Mouse (Mus musculus): ENCODE measurements at regions not wholly inside any gene's neighbourhood (a gene's known extent, or its start where the extent isn't known, plus 50 kb on each side); places are given as distances from the start of the nearest gene placed in this dataset.
A peak's percentile ranks its signal among the peaks of the same experiment; 100 is the strongest.

DNA sequence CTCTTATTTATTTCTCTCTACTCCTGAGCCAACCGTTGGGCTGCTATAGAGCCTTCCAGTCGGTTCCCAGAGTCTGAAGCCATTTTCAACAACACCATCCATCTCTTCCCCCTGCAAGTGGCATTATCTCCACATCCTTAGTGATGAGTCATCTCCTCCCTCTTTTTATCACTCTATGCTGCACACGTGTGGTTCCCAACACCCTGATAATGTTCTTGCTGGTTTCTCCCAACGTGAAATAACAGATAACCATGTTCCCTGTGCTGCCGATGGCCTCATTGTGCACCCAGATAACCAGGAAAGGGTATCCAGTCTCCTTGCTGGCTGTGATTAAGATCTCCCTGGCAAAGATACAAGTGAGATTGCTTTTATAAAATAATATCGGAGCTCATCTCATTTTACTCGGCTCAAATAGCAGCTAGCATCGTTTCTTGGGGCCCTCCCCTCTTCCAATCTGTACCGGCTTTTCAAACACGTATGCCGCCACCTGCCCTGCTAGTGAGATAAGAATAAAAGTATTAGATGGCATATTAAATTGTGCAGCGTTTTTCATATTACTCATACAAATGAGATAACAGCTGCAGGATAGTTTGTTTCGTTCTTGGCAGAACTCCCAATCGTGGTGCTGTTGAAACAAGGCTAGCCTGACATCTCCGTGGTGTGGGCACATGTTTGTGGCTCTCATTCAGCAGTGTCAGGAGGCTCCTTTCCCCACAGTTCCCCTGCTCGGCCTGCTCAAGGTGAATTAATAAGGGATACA, 250.3 kb upstream of the Ppp2r3a start:
- no peaks in the 10 kb centered on the region for H3K4me1 ChIP-seq (replicated peaks; ENCODE audit: control insufficient read depth, insufficient read depth, low read length)
- WGBS = 51% methylated on average over 16 of the region's 16 CpGs
- no peak overlapping the region for H3K4me2 ChIP-seq (replicated peaks; ENCODE audit: low read depth)
- TF ChIP-seq CTCF (IDR thresholded peaks at IDR 0.05; ENCODE audit: low read depth) = no peak
- no peaks in the 10 kb centered on the region for H3K27me3 ChIP-seq (replicated peaks; ENCODE audit: control insufficient read depth, insufficient read depth, low read length)
- H3K9ac ChIP-seq (ENCODE audit: low read depth, low read length) = no peak overlapping the region
- no peaks in the 10 kb centered on the region for H3K36me3 ChIP-seq (ENCODE audit: control insufficient read depth, insufficient read depth)
- no peaks in the 10 kb centered on the region for H3K9me3 ChIP-seq (ENCODE audit: control insufficient read depth)
- no peak for ATAC-seq
- H3K4me3 ChIP-seq (ENCODE audit: low read depth, low read length) = no peak overlapping the region
- no peak overlapping the region for H3K27ac ChIP-seq (ENCODE audit: low read depth, low read length)

DNA sequence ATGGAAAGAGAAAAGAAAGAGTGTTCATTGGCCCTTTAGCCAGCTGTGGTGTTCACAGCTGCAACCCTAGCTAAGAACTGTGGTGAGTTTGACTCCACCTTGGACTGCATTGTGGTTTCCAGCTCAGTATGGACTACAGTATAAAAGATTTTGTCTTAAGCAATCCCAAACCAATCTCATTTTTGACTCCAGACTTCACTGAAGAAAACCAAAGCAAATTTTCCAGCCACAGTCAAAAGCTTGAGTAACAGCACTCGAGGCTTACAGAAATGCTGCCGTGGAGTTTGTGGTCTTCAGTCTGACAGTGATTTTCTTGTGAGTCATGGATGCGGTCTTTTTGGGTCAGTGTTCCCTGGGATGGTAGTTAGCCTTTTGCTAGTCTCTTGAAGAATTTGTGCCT, 249.4 kb upstream of the Ppp2r3a start:
- Histone ChIP-seq H3K9me3 (ENCODE audit: control insufficient read depth) (no peaks in the 10 kb centered on the region), H3K9ac (ENCODE audit: low read depth, low read length) (no peak overlapping the region), H3K4me1 (replicated peaks; ENCODE audit: control insufficient read depth, insufficient read depth, low read length) (no peaks in the 10 kb centered on the region), H3K36me3 (ENCODE audit: control insufficient read depth, insufficient read depth) (no peaks in the 10 kb centered on the region), H3K27me3 (replicated peaks; ENCODE audit: control insufficient read depth, insufficient read depth, low read length) (no peaks in the 10 kb centered on the region), H3K4me3 (ENCODE audit: low read depth, low read length) (no peak overlapping the region), H3K27ac (ENCODE audit: low read depth, low read length) (no peak overlapping the region), H3K4me2 (replicated peaks; ENCODE audit: low read depth) (no peak overlapping the region)
- ATAC-seq = no peak
- no peak for TF ChIP-seq CTCF (IDR thresholded peaks at IDR 0.05; ENCODE audit: low read depth)
- WGBS = 88% methylated on average over 3 of the region's 3 CpGs

DNA sequence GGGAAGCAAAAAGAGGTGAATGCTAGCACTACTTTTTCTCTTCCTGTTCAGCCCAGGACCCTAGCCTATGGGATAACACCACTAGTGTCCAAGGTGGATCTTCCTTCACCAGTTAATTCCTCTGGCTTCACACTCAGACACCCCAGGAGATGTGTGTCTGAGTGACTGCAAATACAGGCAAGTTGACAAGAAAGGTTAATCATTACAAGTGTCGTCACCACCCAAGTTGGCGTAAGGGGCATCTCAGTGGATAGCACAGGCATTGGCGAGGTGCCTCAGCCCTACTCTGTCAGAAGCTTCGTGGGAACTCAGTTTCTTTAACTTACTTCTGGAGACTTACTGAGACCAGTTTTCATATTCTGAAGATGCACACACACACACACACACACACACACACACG, 247.1 kb upstream of the Ppp2r3a start:
- no peak overlapping the region for H3K4me2 ChIP-seq (replicated peaks; ENCODE audit: low read depth)
- 58% methylated on average over 5 of the region's 5 CpGs for WGBS

DNA sequence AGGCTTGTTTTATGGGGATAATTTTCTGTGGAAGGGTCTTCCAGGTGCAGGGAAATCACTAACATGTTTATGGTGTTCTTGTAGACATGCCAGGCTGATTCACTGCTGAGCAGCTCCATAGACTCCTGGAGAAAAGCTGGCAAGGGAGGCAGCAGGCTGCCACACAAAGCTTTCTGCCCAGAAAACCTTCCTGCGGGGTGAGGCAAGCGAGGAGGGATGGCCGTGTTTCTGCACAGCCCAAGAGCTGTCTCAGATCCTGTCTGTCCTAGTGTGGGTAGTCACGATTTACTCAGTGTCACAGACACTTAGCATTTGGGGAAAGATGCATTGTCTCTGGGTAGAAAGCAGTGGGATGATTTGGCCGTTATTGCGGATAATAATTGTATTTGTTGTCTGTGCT, 244.2 kb upstream of the Ppp2r3a start:
- Histone ChIP-seq H3K36me3 (ENCODE audit: control insufficient read depth, insufficient read depth) (no peaks in the 10 kb centered on the region), H3K4me2 (replicated peaks; ENCODE audit: low read depth) (no peak overlapping the region), H3K4me3 (ENCODE audit: low read depth, low read length) (no peak overlapping the region), H3K4me1 (replicated peaks; ENCODE audit: control insufficient read depth, insufficient read depth, low read length) (no peaks in the 10 kb centered on the region), H3K9me3 (ENCODE audit: control insufficient read depth) (no peaks in the 10 kb centered on the region), H3K27me3 (replicated peaks; ENCODE audit: control insufficient read depth, insufficient read depth, low read length) (no peaks in the 10 kb centered on the region), H3K27ac (ENCODE audit: low read depth, low read length) (no peak overlapping the region), H3K9ac (ENCODE audit: low read depth, low read length) (no peak overlapping the region)
- no peak for ATAC-seq
- TF ChIP-seq CTCF (IDR thresholded peaks at IDR 0.05; ENCODE audit: low read depth) = no peak
- 76% methylated on average over 6 of the region's 6 CpGs for WGBS

More for the DNA sequence above, 247.1 kb upstream of the Ppp2r3a start:
- no peak overlapping the region for H3K27ac ChIP-seq (ENCODE audit: low read depth, low read length)
- H3K36me3 ChIP-seq (ENCODE audit: control insufficient read depth, insufficient read depth) = no peaks in the 10 kb centered on the region
- no peak overlapping the region for H3K4me3 ChIP-seq (ENCODE audit: low read depth, low read length)
- no peaks in the 10 kb centered on the region for H3K9me3 ChIP-seq (ENCODE audit: control insufficient read depth)
- no peak overlapping the region for H3K9ac ChIP-seq (ENCODE audit: low read depth, low read length)
- no peak for TF ChIP-seq CTCF (IDR thresholded peaks at IDR 0.05; ENCODE audit: low read depth)
- ATAC-seq = no peak
- no peaks in the 10 kb centered on the region for H3K27me3 ChIP-seq (replicated peaks; ENCODE audit: control insufficient read depth, insufficient read depth, low read length)
- no peaks in the 10 kb centered on the region for H3K4me1 ChIP-seq (replicated peaks; ENCODE audit: control insufficient read depth, insufficient read depth, low read length)

DNA sequence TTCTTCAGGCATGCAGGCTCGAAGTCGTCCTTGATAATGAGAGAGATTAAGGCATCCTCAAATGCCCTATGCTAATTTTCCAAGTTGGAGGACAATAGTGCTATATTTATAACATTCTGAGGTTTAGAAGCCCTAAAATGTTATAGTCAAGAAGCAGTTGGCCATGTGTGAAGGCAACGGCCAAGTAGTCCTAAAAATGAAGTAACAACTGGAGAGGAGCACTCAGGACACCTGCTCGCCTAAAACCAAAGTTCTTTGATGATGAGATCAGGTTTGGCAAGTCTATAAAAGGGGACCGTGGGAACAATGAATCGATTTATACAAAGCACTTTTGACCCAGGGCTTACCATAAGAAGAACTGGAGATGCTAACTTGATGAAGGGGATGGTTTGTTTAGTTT, 237.4 kb upstream of the Ppp2r3a start:
- no peak for TF ChIP-seq CTCF (IDR thresholded peaks at IDR 0.05; ENCODE audit: low read depth)
- 64% methylated on average over 6 of the region's 6 CpGs for WGBS
- no peak for ATAC-seq
- H3K9ac ChIP-seq (ENCODE audit: low read depth, low read length) = no peak overlapping the region
- no peaks in the 10 kb centered on the region for H3K36me3 ChIP-seq (ENCODE audit: control insufficient read depth, insufficient read depth)
- H3K27ac ChIP-seq (ENCODE audit: low read depth, low read length) = no peak overlapping the region
- no peaks in the 10 kb centered on the region for H3K4me1 ChIP-seq (replicated peaks; ENCODE audit: control insufficient read depth, insufficient read depth, low read length)
- no peaks in the 10 kb centered on the region for H3K27me3 ChIP-seq (replicated peaks; ENCODE audit: control insufficient read depth, insufficient read depth, low read length)
- H3K4me3 ChIP-seq (ENCODE audit: low read depth, low read length) = no peak overlapping the region
- H3K4me2 ChIP-seq (replicated peaks; ENCODE audit: low read depth) = no peak overlapping the region
- H3K9me3 ChIP-seq (ENCODE audit: control insufficient read depth) = no peaks in the 10 kb centered on the region

DNA sequence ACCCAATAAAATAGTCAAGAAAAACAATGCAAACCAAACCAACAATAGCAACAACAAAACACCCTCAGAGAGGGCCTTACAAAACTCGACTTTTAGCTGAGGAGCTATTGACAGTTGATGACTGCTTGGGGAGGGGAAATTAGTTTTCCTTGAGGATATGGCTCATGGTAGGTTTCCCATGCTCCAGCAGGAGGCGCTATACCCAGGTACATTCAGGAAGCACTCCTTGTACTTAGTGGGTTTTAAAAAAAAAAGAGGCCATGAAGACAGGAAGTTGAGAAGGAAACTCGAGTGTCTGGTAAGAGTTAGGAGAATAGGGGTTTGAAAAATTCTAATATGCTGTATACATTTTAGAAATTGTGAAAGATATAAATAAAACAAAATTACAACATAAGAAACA, 224.6 kb upstream of the Ppp2r3a start:
- Histone ChIP-seq H3K27me3 (replicated peaks; ENCODE audit: control insufficient read depth, insufficient read depth, low read length) (no peaks in the 10 kb centered on the region), H3K27ac (ENCODE audit: low read depth, low read length) (no peak overlapping the region), H3K9ac (ENCODE audit: low read depth, low read length) (no peak overlapping the region), H3K4me2 (replicated peaks; ENCODE audit: low read depth) (no peak overlapping the region), H3K36me3 (ENCODE audit: control insufficient read depth, insufficient read depth) (no peaks in the 10 kb centered on the region), H3K9me3 (ENCODE audit: control insufficient read depth) (no peaks in the 10 kb centered on the region), H3K4me3 (ENCODE audit: low read depth, low read length) (no peak overlapping the region), H3K4me1 (replicated peaks; ENCODE audit: control insufficient read depth, insufficient read depth, low read length) (no peaks in the 10 kb centered on the region)
- peak; percentile 22; the same call in 1 of the 2 replicates for TF ChIP-seq CTCF (IDR thresholded peaks at IDR 0.05; ENCODE audit: low read depth)
- 72% methylated on average over 3 of the region's 3 CpGs for WGBS
- ATAC-seq = no peak

All from intestine, postnatal 0 days (tissue).